In genomic region chr11:43543711-43544466, GRCm38 (mm10) we compare ENCODE assay signal across 28 mouse cellular contexts. TPM values are rescaled to one million over a fixed set of nuclear protein-coding genes. Genes with fewer than 3 reads are reported as not detected.
DNase-seq lines count a peak whose midpoint lies in the region; ATAC-seq lines count a peak whose summit lies in the region.
"Had no signal": no experiment of that assay in that cellular context is flagged by ENCODE, and none has a peak within 500 bp of the region (broad histone marks: within the 10 kb centered on the region; RNA-seq: fewer than 3 reads in every experiment).

No protein-coding gene starts in this region.

- H3K27ac ChIP-seq in heart, embryonic 15.5 days: peak overlapping the region; percentile 14; the same call in 1 of the 2 replicates
- H3K27ac ChIP-seq: embryonic facial prominence, embryonic 13.5 days; forebrain, embryonic 15.5 days; kidney, postnatal 0 days; layer of hippocampus, adult 2 months; midbrain, embryonic 12.5 days had no signal

- H3K9me3 ChIP-seq in heart, embryonic 15.5 days (replicated peaks): no peaks in the 10 kb centered on the region
- H3K9me3 ChIP-seq: embryonic facial prominence, embryonic 13.5 days; forebrain, embryonic 15.5 days; heart, embryonic 12.5 days; midbrain, embryonic 12.5 days had no signal

- no peak overlapping the region for H3K9ac ChIP-seq in heart, embryonic 15.5 days
- H3K9ac ChIP-seq: embryonic facial prominence, embryonic 13.5 days; forebrain, embryonic 15.5 days; heart, embryonic 12.5 days; midbrain, embryonic 12.5 days had no signal

- ATAC-seq in heart, embryonic 15.5 days (replicated peaks; ENCODE audit: insufficient number of reproducible peaks, insufficient read depth, low FRiP score, low read depth): no peak
- ATAC-seq in common myeloid progenitor, adult 5-6 weeks (replicated peaks; ENCODE audit: low read depth, poor library complexity, severe bottlenecking): peak; percentile 94
- ATAC-seq in megakaryocyte, adult 5-6 weeks (ENCODE audit: poor library complexity, severe bottlenecking): peak; percentile 94
- ATAC-seq: forebrain, embryonic 15.5 days had no signal

- no peak overlapping the region for H3K4me3 ChIP-seq in heart, embryonic 15.5 days
- H3K4me3 ChIP-seq: embryonic facial prominence, embryonic 13.5 days; forebrain, embryonic 15.5 days; heart, embryonic 12.5 days; layer of hippocampus, adult 2 months; midbrain, embryonic 12.5 days had no signal

- H3K27me3 ChIP-seq in heart, embryonic 15.5 days: no peaks in the 10 kb centered on the region
- H3K27me3 ChIP-seq: embryonic facial prominence, embryonic 13.5 days; forebrain, embryonic 15.5 days; heart, embryonic 12.5 days; midbrain, embryonic 12.5 days had no signal

- H3K36me3 ChIP-seq in heart, embryonic 15.5 days: no peaks in the 10 kb centered on the region
- H3K36me3 ChIP-seq: forebrain, embryonic 15.5 days had no signal

- H3K4me1 ChIP-seq in heart, embryonic 15.5 days (replicated peaks): peaks cover 67% of the 10 kb centered on the region

- 53% methylated on average over 15 of the region's 15 CpGs for WGBS in heart, embryonic 15.5 days

- no peak for DNase-seq in heart, postnatal 4 days
- peak; percentile 30 for DNase-seq in ovary, postnatal 36 days (ENCODE audit: low spot score)
- no peak for DNase-seq in ovary, postnatal 14 days (ENCODE audit: low spot score)
- no peak for DNase-seq in adrenal gland, postnatal 4 days (ENCODE audit: low spot score in 2 of 2)
- no peak for DNase-seq in kidney, postnatal 36 days
- DNase-seq: cerebellum, adult 9-10 months; gastrocnemius, postnatal 36 days; heart, postnatal 36 days; kidney, adult 18-20 months; layer of hippocampus, postnatal 36 days; right cerebral cortex, postnatal 14 days; spleen, adult 18-20 months; thymus, adult 18-20 months had no signal

- H3K4me2 ChIP-seq in heart, embryonic 15.5 days: no peak overlapping the region
- H3K4me2 ChIP-seq: embryonic facial prominence, embryonic 13.5 days; forebrain, embryonic 15.5 days; heart, embryonic 12.5 days; midbrain, embryonic 12.5 days had no signal

RNA-seq across cellular contexts. Expression of gene Ccnjl, which starts 15.3 kb away (rescaled TPM):
- 20.2 and 21.0 TPM in 2 replicates for polyA plus RNA-seq in heart, embryonic 15.5 days (2015; fragmentation: Nextera tagmentation; extraction: Ambion mirVana)
- total RNA-seq in heart, postnatal 4 days (2021): 10 to 100 TPM; 10.4 to 12.0 TPM
- total RNA-seq in common myeloid progenitor, adult 5-6 weeks (2017): 0.69 TPM in 1 of 2 replicates, not detected in the other
- total RNA-seq in megakaryocyte, adult 5-6 weeks (2015): not detected in 2 replicates
- total RNA-seq in megakaryocyte, adult 5-6 weeks (2017): not detected in 2 replicates
- 10 to 100 TPM; 10.2 to 16.2 TPM for total RNA-seq in adrenal gland, postnatal 4 days (2021)
- total RNA-seq: CH12.LX; MEL; monocyte, adult 5-6 weeks had no signal

RNA-seq across cellular contexts. Expression of gene 4933415A04Rik, which starts 43.0 kb away (rescaled TPM):
- polyA plus RNA-seq in heart, embryonic 15.5 days (2015; fragmentation: Nextera tagmentation; extraction: Ambion mirVana): 4.6 and 5.4 TPM in 2 replicates
- 1 to 10 TPM; 3.3 to 3.8 TPM for total RNA-seq in heart, postnatal 4 days (2021)
- 0.34 TPM in 1 of 2 replicates, not detected in the other for total RNA-seq in common myeloid progenitor, adult 5-6 weeks (2017)
- total RNA-seq in megakaryocyte, adult 5-6 weeks (2015): not detected in 2 replicates
- not detected in 2 replicates for total RNA-seq in megakaryocyte, adult 5-6 weeks (2017)
- 1 to 10 TPM; 3.7 to 4.0 TPM for total RNA-seq in adrenal gland, postnatal 4 days (2021)
- total RNA-seq: CH12.LX; gastrocnemius, postnatal 36 days; MEL; monocyte, adult 5-6 weeks had no signal

RNA-seq across cellular contexts. Expression of gene Fabp6, which starts 57.5 kb away (rescaled TPM):
- not detected in 2 replicates for polyA plus RNA-seq in heart, embryonic 15.5 days (2015; fragmentation: Nextera tagmentation; extraction: Ambion mirVana)
- not detected for total RNA-seq in heart, postnatal 4 days (2021)
- total RNA-seq in common myeloid progenitor, adult 5-6 weeks (2017): not detected in 2 replicates
- not detected in 2 replicates for total RNA-seq in megakaryocyte, adult 5-6 weeks (2015)
- total RNA-seq in megakaryocyte, adult 5-6 weeks (2017): not detected in 2 replicates
- total RNA-seq in adrenal gland, postnatal 4 days (2021): not detected
- total RNA-seq: CH12.LX; gastrocnemius, postnatal 36 days; heart, postnatal 36 days; layer of hippocampus, adult 2 months; layer of hippocampus, postnatal 36 days; left cerebral cortex, postnatal 25 days; MEL; monocyte, adult 5-6 weeks had no signal
- polyA plus RNA-seq: embryonic facial prominence, embryonic 13.5 days; forebrain, embryonic 15.5 days; heart, embryonic 12.5 days; limb, embryonic 14.5 days; midbrain, embryonic 12.5 days; neural tube, embryonic 11.5 days had no signal
